Mouse (Mus musculus) ES-E14 (cell line): ENCODE results near the gene Krcc1. TPM values are rescaled to one million over a fixed set of nuclear protein-coding genes. Genes with fewer than 3 reads are reported as not detected.
"Not testable (repeated sequence)": the region's sequence is repeated elsewhere in the genome, so short reads cannot be mapped to it uniquely, and the experiment has no call there.

ENCODE experiments used
- DNase-seq: peaks from one replicate; pipeline ENCODE4 v3.0.0-alpha.2; 2013; ENCODE audit warnings: low read depth, low spot score
- H3K27ac ChIP-seq: 2 replicates; pipeline ENCODE4 v1.5.1; 2012; ENCODE audit warnings: low read depth, mild to moderate bottlenecking, low read length, moderate library complexity, mixed read lengths; ENCODE audit not compliant: poor library complexity, insufficient read depth, severe bottlenecking
- H3K36me3 ChIP-seq: 2 replicates; pipeline ENCODE4 v1.6.1; 2012; ENCODE audit warnings: mild to moderate bottlenecking, low read length, moderate library complexity, mixed read lengths; ENCODE audit not compliant: control insufficient read depth, poor library complexity, insufficient read depth, severe bottlenecking
- H3K4me1 ChIP-seq, 2 experiments: fragments of 150-350 bp in 1 of 2; sonication (generic) in 1 of 2; 2 replicates each; pipeline ENCODE4 v1.6.1; 2012; ENCODE audit warnings: low read length in 2 of 2, mild to moderate bottlenecking in 1 of 2, mixed read lengths in 1 of 2; ENCODE audit not compliant: control insufficient read depth in 2 of 2, insufficient read depth in 2 of 2, poor library complexity in 1 of 2
- H3K4me3 ChIP-seq, 2 experiments: fragments of 150-350 bp in 1 of 2; sonication (generic) in 1 of 2; 2 replicates each; pipeline ENCODE4 v1.5.1; 2012; ENCODE audit warnings: low read length in 2 of 2, low read depth in 1 of 2, mild to moderate bottlenecking in 1 of 2, mixed read lengths in 1 of 2; ENCODE audit not compliant: insufficient read depth in 1 of 2, poor library complexity in 1 of 2, severe bottlenecking in 1 of 2
- H3K9ac ChIP-seq: 2 replicates; pipeline ENCODE4 v1.6.1; 2012; ENCODE audit warnings: low read depth, mild to moderate bottlenecking, low read length, mixed read lengths; ENCODE audit not compliant: poor library complexity, insufficient read depth, severe bottlenecking
- H3K9me3 ChIP-seq: fragments of 150-350 bp; sonication (generic); 2 replicates; pipeline ENCODE4 v1.6.1; 2012; ENCODE audit warnings: low read depth, mild to moderate bottlenecking, low read length; ENCODE audit not compliant: control insufficient read depth, insufficient read depth
- CHD2 ChIP-seq: IDR thresholded peaks from 2 replicates; pipeline ENCODE4 v1.6.1; 2014; ENCODE audit warnings: mild to moderate bottlenecking, low read depth, low read length, inconsistent platforms
- HCFC1 ChIP-seq: IDR thresholded peaks from 2 replicates; pipeline ENCODE4 v1.6.1; 2012; ENCODE audit warnings: low read length, inconsistent platforms, borderline replicate concordance; ENCODE audit not compliant: insufficient read depth
- MAFK ChIP-seq: IDR thresholded peaks from 2 replicates; pipeline ENCODE4 v1.6.1; 2014; ENCODE audit warnings: mild to moderate bottlenecking, low read depth, low read length, inconsistent platforms; ENCODE audit not compliant: insufficient read depth
- ZC3H11A ChIP-seq: IDR thresholded peaks from 2 replicates; pipeline ENCODE4 v1.6.1; 2012; ENCODE audit warnings: low read depth, mild to moderate bottlenecking, inconsistent platforms, low read length, borderline replicate concordance
- ZNF384 ChIP-seq: IDR thresholded peaks from 2 replicates; pipeline ENCODE4 v1.6.1; 2012; ENCODE audit warnings: low read depth, low read length, inconsistent platforms
- in situ Hi-C, 2 experiments: fragments of 600-800 bp; cut with MboI; formaldehyde crosslinking; loops; one replicate each; pipeline ENCODE4 v1.15.1; 2025; ENCODE audit warnings: low sequenced_read_pairs in 2 of 2, inconsistent platforms in 1 of 2; ENCODE audit not compliant: unreplicated experiment in 2 of 2
- total RNA-seq: library from RNA; depleted of rRNA; stranded (reverse); fragments of 300-350 nt; gene quantifications from 2 replicates; pipeline ENCODE4 v1.2.3, GENCODE M21; 2012

The Krcc1 gene
- total RNA-seq, 1 experiment, result 19.2 TPM

DNA sequence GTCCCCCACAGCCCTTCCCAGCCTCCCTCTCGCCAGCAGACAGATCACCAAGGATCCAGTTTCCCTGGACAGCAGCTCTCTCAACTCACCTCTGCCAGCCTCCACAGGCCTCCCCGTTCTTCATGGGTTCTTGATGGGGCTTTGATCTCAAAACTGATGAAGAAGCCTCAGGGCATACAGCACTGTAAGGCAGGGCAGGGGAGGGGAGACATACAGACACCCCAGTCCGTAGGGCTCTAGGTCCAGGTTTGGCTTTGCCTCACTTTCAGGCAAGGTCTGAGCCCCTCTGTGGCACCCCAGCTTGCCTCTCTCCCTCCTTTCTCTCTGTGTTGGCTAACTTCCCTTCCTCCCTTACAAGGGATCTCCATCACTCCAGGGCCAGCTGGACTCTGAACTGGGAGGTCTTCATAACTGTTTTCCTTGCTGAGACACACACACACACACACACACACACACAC, 50.4 kb downstream of the Krcc1 start, which contains the start of gene Smyd1:
Gene Smyd1 (minus strand): TSS at position 408 of the 458 bp plus-strand sequence.
- H3K36me3 ChIP-seq, result no peaks in the 10 kb centered on the region
- no peak for DNase-seq
- H3K9me3 ChIP-seq, result no peaks in the 10 kb centered on the region
- no peak within 1 kb of the TSS for H3K27ac ChIP-seq
- no peaks in the 10 kb centered on the region for H3K4me1 ChIP-seq
- in situ Hi-C loops, result no loop called here
- TF ChIP-seq CHD2, result no peak
- H3K4me3 ChIP-seq, result no peak within 1 kb of the TSS
- H3K9ac ChIP-seq, result no peak within 1 kb of the TSS

DNA sequence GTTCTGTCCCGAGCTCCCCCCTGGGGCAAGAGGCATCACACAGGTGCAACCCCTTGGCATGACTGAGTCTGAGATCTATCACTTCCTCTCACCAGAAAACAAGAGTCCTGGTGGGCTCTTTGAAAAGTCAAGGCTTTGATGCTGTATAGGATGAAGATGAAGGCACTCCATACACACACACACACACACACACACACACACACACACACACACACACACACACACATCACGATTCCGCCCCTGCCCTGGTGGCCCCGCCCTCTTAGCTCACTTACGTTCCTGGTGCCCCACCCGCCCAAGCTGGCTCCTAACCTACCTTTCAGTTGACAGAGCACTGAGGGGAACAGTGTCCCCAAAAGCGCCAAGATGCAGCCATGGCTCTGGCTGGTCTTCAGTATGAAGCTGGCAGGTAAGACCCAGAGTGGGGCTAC, 51.0 kb downstream of the Krcc1 start, which contains the start of gene Cd8b1:
Gene Cd8b1 (plus strand): TSS at position 298 of the 431 bp plus-strand sequence.
- TF ChIP-seq HCFC1 (no peak), MAFK (no peak), ZNF384 (no peak), ZC3H11A (no peak), CHD2 (no peak)
- H3K4me1 ChIP-seq, result no peaks in the 10 kb centered on the region
- H3K9ac ChIP-seq, result no peak within 1 kb of the TSS
- no peak within 1 kb of the TSS for H3K27ac ChIP-seq
- DNase-seq, result no peak
- H3K4me3 ChIP-seq, result no peak within 1 kb of the TSS
- in situ Hi-C loops, result no loop called here
- no peaks in the 10 kb centered on the region for H3K36me3 ChIP-seq
- no peaks in the 10 kb centered on the region for H3K9me3 ChIP-seq

DNA sequence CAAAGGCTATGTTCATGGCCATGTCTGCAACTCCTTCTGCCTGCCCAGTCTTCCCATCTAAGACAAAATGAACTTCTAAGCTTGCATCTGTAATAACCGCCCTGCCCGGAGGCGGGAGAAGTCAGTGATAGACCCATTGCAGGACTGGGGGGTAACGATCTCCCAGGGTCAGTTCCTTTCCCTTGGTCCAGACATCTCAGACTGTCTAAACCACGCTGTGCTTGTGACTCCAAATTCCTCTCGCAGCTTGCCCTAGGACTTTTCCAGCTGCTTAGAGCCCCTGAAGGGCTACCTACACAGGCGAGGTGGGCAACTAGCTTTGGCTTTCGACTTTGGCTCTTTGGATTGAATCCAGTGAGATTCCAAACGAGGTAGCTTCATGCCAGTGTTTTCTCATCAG, 53.3 kb downstream of the Krcc1 start:
- no peak for DNase-seq
- Histone ChIP-seq H3K4me1 (no peaks in the 10 kb centered on the region), H3K36me3 (no peaks in the 10 kb centered on the region), H3K9me3 (no peaks in the 10 kb centered on the region), H3K27ac (no peak overlapping the region), H3K9ac (no peak overlapping the region), H3K4me3 (no peak overlapping the region)
- in situ Hi-C loops, result no loop called here
- TF ChIP-seq ZNF384, result no peak
- no peak for TF ChIP-seq HCFC1
- TF ChIP-seq CHD2, result no peak

DNA sequence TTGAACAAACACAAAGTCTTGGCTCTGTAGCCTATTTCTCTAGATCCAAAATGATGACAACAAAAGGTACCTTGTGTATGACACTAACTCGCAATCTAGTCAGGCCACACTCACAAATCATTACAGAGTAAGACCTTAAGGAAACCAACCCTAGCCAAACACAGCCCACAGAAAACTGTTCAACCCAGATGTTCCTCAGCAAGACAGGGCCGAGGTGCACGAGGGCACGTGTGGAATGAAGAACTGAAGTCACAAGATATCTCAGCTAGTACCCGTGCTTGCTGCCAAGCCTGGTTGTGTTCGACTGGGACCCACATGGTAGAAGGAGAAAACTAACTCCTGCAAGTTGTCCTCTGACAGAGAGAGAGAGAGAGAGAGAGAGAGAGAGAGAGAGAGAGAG, 58.4 kb downstream of the Krcc1 start:
- in situ Hi-C loops, result no loop called here
- Histone ChIP-seq H3K36me3 (no peaks in the 10 kb centered on the region), H3K9me3 (no peaks in the 10 kb centered on the region), H3K27ac (no peak overlapping the region), H3K4me3 (no peak overlapping the region), H3K4me1 (no peaks in the 10 kb centered on the region), H3K9ac (no peak overlapping the region)
- DNase-seq, result no peak
- no peak for TF ChIP-seq ZNF384
- no peak for TF ChIP-seq ZC3H11A
- no peak for TF ChIP-seq CHD2
- no peak for TF ChIP-seq HCFC1

DNA sequence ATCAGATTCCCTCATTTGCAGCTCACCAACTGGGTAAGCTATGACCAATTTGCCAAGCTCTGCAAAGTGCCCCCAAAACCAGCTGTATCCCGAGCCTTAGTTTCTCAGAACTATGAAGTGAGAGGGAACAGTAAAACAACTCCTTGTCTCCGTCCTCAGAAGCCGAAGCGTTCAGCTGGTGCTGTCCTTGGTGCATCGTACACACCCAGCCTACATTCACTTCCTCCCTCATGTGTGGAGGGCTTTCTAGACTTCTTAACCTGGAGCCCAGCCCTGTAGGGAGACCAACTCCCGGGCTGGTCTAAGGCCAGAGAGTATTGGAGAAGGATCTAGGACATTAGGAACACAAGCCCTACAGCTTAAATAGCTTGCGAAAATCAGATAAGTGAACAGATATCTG, 59.0 kb downstream of the Krcc1 start:
- no peak for DNase-seq
- Histone ChIP-seq H3K4me3 (no peak overlapping the region), H3K9ac (no peak overlapping the region), H3K36me3 (no peaks in the 10 kb centered on the region), H3K9me3 (no peaks in the 10 kb centered on the region), H3K4me1 (no peaks in the 10 kb centered on the region), H3K27ac (no peak overlapping the region)
- in situ Hi-C loops, result no loop called here
- TF ChIP-seq CHD2, result no peak
- TF ChIP-seq ZNF384, result no peak
- TF ChIP-seq MAFK, result no peak
- no peak for TF ChIP-seq HCFC1
- TF ChIP-seq ZC3H11A, result no peak

DNA sequence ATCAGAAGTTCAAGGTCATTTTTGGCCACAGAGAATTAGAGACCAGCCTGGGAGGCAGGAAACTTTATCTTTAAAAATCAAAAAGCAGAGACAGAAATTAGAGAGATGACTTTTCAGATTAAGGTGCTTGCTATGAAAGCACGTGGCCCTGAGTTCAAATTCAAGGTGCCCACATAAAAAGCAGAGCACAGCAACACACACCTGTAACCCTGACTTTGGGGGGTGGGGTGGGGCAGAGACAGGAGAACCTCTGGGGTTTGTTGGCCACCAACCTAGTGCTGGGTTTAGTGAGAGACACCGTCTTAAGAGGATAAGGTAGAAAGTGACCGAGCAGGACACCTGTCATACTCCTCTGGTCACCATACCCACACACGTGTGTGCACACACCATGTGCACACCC, 60.0 kb downstream of the Krcc1 start:
- DNase-seq, H3K9me3 ChIP-seq, H3K4me3 ChIP-seq, H3K27ac ChIP-seq, in situ Hi-C loops, H3K4me1 ChIP-seq, H3K36me3 ChIP-seq, H3K9ac ChIP-seq: not testable (repeated sequence)
